Mouse (Mus musculus): ENCODE measurements around the gene Mau2. TPM values are rescaled to one million over a fixed set of nuclear protein-coding genes. Genes with fewer than 3 reads are reported as not detected.

Gene Mau2
- total RNA-seq (2014; rRNA removed), result 18.0 and 24.4 TPM in 2 replicates
- 30.1 and 40.5 TPM in 2 replicates for polyA plus RNA-seq (2012; rRNA removed)

GRCm38 (mm10) chr8:70042583-70043455 is at the start of gene Mau2, which contains the start of gene Sugp1:
Gene Mau2, minus strand, starts transcription at chr8:70042734.
Gene Sugp1, plus strand, starts transcription at chr8:70042813.
- H3K27me3 ChIP-seq (ENCODE audit: control insufficient read depth, insufficient read depth, low read length), result no peaks in the 10 kb centered on the region
- WGBS, result under 1% methylated on average over 65 of the region's 65 CpGs
- DNase-seq (ENCODE audit: extremely low read depth, low read depth, low spot score), result peak; percentile 89
- peaks cover 58% of the 10 kb centered on the region for H3K79me2 ChIP-seq (ENCODE audit: control insufficient read depth, insufficient read depth, low read length)
- TF ChIP-seq CTCF (IDR thresholded peaks at IDR 0.05; ENCODE audit: low read depth, low read length) (no peak), POLR2A (IDR thresholded peaks at IDR 0.05; ENCODE audit: extremely low read depth, insufficient read depth, low read length) (peak; percentile 85; the same call in 1 of the 2 replicates)
- H3K36me3 ChIP-seq (ENCODE audit: control insufficient read depth, insufficient read depth, low read length), result no peaks in the 10 kb centered on the region
- peaks cover 13% of the 10 kb centered on the region for H3K4me1 ChIP-seq (ENCODE audit: control insufficient read depth, insufficient read depth, low read length)
- peak within 1 kb of the TSS; percentile 93 for H3K9ac ChIP-seq (ENCODE audit: low read depth, low read length)
- H3K4me3 ChIP-seq (ENCODE audit: insufficient read depth, low read depth, low read length), result peak within 1 kb of the TSS; percentile 91
- H3K27ac ChIP-seq (replicated peaks; ENCODE audit: insufficient read depth, low read depth, low read length), result peak within 1 kb of the TSS; percentile 95

GRCm38 (mm10) chr8:70089296-70089960 is 46.9 kb upstream of the Mau2 start:
- no peak for DNase-seq (ENCODE audit: extremely low read depth, low read depth, low spot score)
- H3K4me1 ChIP-seq (ENCODE audit: control insufficient read depth, insufficient read depth, low read length), result no peaks in the 10 kb centered on the region
- H3K36me3 ChIP-seq (ENCODE audit: control insufficient read depth, insufficient read depth, low read length), result no peaks in the 10 kb centered on the region
- TF ChIP-seq POLR2A (IDR thresholded peaks at IDR 0.05; ENCODE audit: extremely low read depth, insufficient read depth, low read length) (no peak), CTCF (IDR thresholded peaks at IDR 0.05; ENCODE audit: low read depth, low read length) (no peak)
- H3K79me2 ChIP-seq (ENCODE audit: control insufficient read depth, insufficient read depth, low read length), result no peaks in the 10 kb centered on the region
- peaks cover 9% of the 10 kb centered on the region for H3K27me3 ChIP-seq (ENCODE audit: control insufficient read depth, insufficient read depth, low read length)
- no peak overlapping the region for H3K27ac ChIP-seq (replicated peaks; ENCODE audit: insufficient read depth, low read depth, low read length)
- WGBS, result 69% methylated on average over 9 of the region's 9 CpGs
- H3K4me3 ChIP-seq (ENCODE audit: insufficient read depth, low read depth, low read length), result no peak overlapping the region
- H3K9ac ChIP-seq (ENCODE audit: low read depth, low read length), result no peak overlapping the region

- no peaks in the 10 kb centered on the region; the same call in none of the 2 replicates for H3K4me1 ChIP-seq (ENCODE audit: control insufficient read depth, insufficient read depth, low read length)
- no peak overlapping the region for H3K9ac ChIP-seq (ENCODE audit: low read depth, low read length)
- H3K79me2 ChIP-seq (ENCODE audit: control insufficient read depth, insufficient read depth, low read length), result no peaks in the 10 kb centered on the region
- H3K27ac ChIP-seq (replicated peaks; ENCODE audit: insufficient read depth, low read depth, low read length), result no peak overlapping the region
- H3K4me3 ChIP-seq (ENCODE audit: insufficient read depth, low read depth, low read length), result no peak overlapping the region
- H3K27me3 ChIP-seq (ENCODE audit: control insufficient read depth, insufficient read depth, low read length), result peaks cover 9% of the 10 kb centered on the region
- TF ChIP-seq CTCF (IDR thresholded peaks at IDR 0.05; ENCODE audit: low read depth, low read length), result peak; percentile 63
- TF ChIP-seq POLR2A (IDR thresholded peaks at IDR 0.05; ENCODE audit: extremely low read depth, insufficient read depth, low read length), result no peak
- WGBS, result 27% methylated on average over 56 of the region's 56 CpGs
- DNase-seq (ENCODE audit: extremely low read depth, low read depth, low spot score), result no peak
- no peaks in the 10 kb centered on the region for H3K36me3 ChIP-seq (ENCODE audit: control insufficient read depth, insufficient read depth, low read length)
Measured at GRCm38 (mm10) chr8:70087836-70088650, 45.5 kb upstream of the Mau2 start.

- H3K27me3 ChIP-seq (ENCODE audit: control insufficient read depth, insufficient read depth, low read length), result peaks cover 9% of the 10 kb centered on the region
- TF ChIP-seq CTCF (IDR thresholded peaks at IDR 0.05; ENCODE audit: low read depth, low read length) (no peak), POLR2A (IDR thresholded peaks at IDR 0.05; ENCODE audit: extremely low read depth, insufficient read depth, low read length) (no peak)
- H3K4me1 ChIP-seq (ENCODE audit: control insufficient read depth, insufficient read depth, low read length), result no peaks in the 10 kb centered on the region; the same call in none of the 2 replicates
- WGBS, result 40% methylated on average over 7 of the region's 7 CpGs
- no peak overlapping the region for H3K4me3 ChIP-seq (ENCODE audit: insufficient read depth, low read depth, low read length)
- no peak overlapping the region for H3K27ac ChIP-seq (replicated peaks; ENCODE audit: insufficient read depth, low read depth, low read length)
- no peak overlapping the region for H3K9ac ChIP-seq (ENCODE audit: low read depth, low read length)
- no peaks in the 10 kb centered on the region for H3K36me3 ChIP-seq (ENCODE audit: control insufficient read depth, insufficient read depth, low read length)
- H3K79me2 ChIP-seq (ENCODE audit: control insufficient read depth, insufficient read depth, low read length), result no peaks in the 10 kb centered on the region
- DNase-seq (ENCODE audit: extremely low read depth, low read depth, low spot score), result no peak
Measured at GRCm38 (mm10) chr8:70087237-70087636, 44.7 kb upstream of the Mau2 start.

GRCm38 (mm10) chr8:70086151-70086550 is 43.6 kb upstream of the Mau2 start:
- H3K4me3 ChIP-seq (ENCODE audit: insufficient read depth, low read depth, low read length), result no peak overlapping the region
- H3K9ac ChIP-seq (ENCODE audit: low read depth, low read length), result no peak overlapping the region
- TF ChIP-seq POLR2A (IDR thresholded peaks at IDR 0.05; ENCODE audit: extremely low read depth, insufficient read depth, low read length) (no peak), CTCF (IDR thresholded peaks at IDR 0.05; ENCODE audit: low read depth, low read length) (no peak)
- H3K79me2 ChIP-seq (ENCODE audit: control insufficient read depth, insufficient read depth, low read length), result no peaks in the 10 kb centered on the region
- no peak overlapping the region for H3K27ac ChIP-seq (replicated peaks; ENCODE audit: insufficient read depth, low read depth, low read length)
- no peak for DNase-seq (ENCODE audit: extremely low read depth, low read depth, low spot score)
- peaks cover 6% of the 10 kb centered on the region for H3K27me3 ChIP-seq (ENCODE audit: control insufficient read depth, insufficient read depth, low read length)
- H3K4me1 ChIP-seq (ENCODE audit: control insufficient read depth, insufficient read depth, low read length), result no peaks in the 10 kb centered on the region; the same call in none of the 2 replicates
- H3K36me3 ChIP-seq (ENCODE audit: control insufficient read depth, insufficient read depth, low read length), result no peaks in the 10 kb centered on the region
- WGBS, result 41% methylated on average over 1 of the region's 1 CpGs

All from liver, adult 2 months (tissue).